Mouse (Mus musculus) forebrain, embryonic 13.5 days (tissue): Measurements from ENCODE around the gene Gm7029. TPM values are rescaled to one million over a fixed set of nuclear protein-coding genes. Genes with fewer than 3 reads are reported as not detected.
A peak's percentile ranks its signal among the peaks of the same experiment; 100 is the strongest.
"Not testable (repeated sequence)": the region's sequence is repeated elsewhere in the genome, so short reads cannot be mapped to it uniquely, and the experiment has no call there.

Source experiments
- ATAC-seq: fragments of 200-750 bp; cut with Nextera tagmentation; 2 replicates; pipeline ENCODE4 v1.8.0; 2017
- H3K27ac ChIP-seq: fragments of 300-500 bp; sonication (generic); 2 replicates; pipeline ENCODE4 v1.5.1; 2015; ENCODE audit warnings: inconsistent platforms, mild to moderate bottlenecking, moderate library complexity
- H3K27me3 ChIP-seq: fragments of 300-500 bp; sonication (generic); 2 replicates; pipeline ENCODE4 v1.6.1; 2015; ENCODE audit warnings: mild to moderate bottlenecking, inconsistent platforms
- H3K36me3 ChIP-seq: fragments of 300-500 bp; sonication (generic); 2 replicates; pipeline ENCODE4 v1.6.1; 2015; ENCODE audit warnings: mild to moderate bottlenecking, inconsistent platforms; ENCODE audit not compliant: poor library complexity, severe bottlenecking
- H3K4me1 ChIP-seq: fragments of 300-500 bp; sonication (generic); 2 replicates; pipeline ENCODE4 v1.6.1; 2015; ENCODE audit warnings: inconsistent platforms
- H3K4me2 ChIP-seq: fragments of 300-500 bp; sonication (generic); 2 replicates; pipeline ENCODE4 v1.6.1; 2015; ENCODE audit warnings: inconsistent platforms, mild to moderate bottlenecking, moderate library complexity
- H3K4me3 ChIP-seq: fragments of 300-500 bp; sonication (generic); 2 replicates; pipeline ENCODE4 v1.5.1; 2015; ENCODE audit warnings: mild to moderate bottlenecking, inconsistent platforms
- H3K9ac ChIP-seq: fragments of 300-500 bp; sonication (generic); 2 replicates; pipeline ENCODE4 v1.6.1; 2015; ENCODE audit warnings: mild to moderate bottlenecking, inconsistent platforms
- H3K9me3 ChIP-seq: fragments of 300-500 bp; sonication (generic); replicated peaks from 2 replicates; pipeline ENCODE4 v1.6.1; 2016; ENCODE audit warnings: inconsistent platforms
- WGBS: fragments of 180-500 bp; shearing (Covaris S2); methylation state at CpG from one replicate; pipeline ENCODE4 v1.1.7; 2015; 5-methylcytosine and 5-hydroxymethylcytosine counted together
- polyA plus RNA-seq: library from polyadenylated mRNA; unstranded; fragments of >200 nt; fragmentation: Nextera tagmentation; extraction: Ambion mirVana; gene quantifications from 2 replicates; pipeline ENCODE4 v1.2.1, GENCODE M21; 2015

The Gm7029 gene
- polyA plus RNA-seq, 1 experiment from 2014 or later: not detected

GRCm38 (mm10) chr17:33865330-33866030 is 8.2 kb upstream of the Gm7029 start:
- H3K4me1 ChIP-seq: no peaks in the 10 kb centered on the region
- no peak overlapping the region for H3K4me2 ChIP-seq
- H3K9me3 ChIP-seq: no peaks in the 10 kb centered on the region
- no peak for ATAC-seq
- WGBS: 43% methylated on average over 9 of the region's 9 CpGs
- no peak overlapping the region for H3K27ac ChIP-seq
- H3K4me3 ChIP-seq: no peak overlapping the region
- no peak overlapping the region for H3K9ac ChIP-seq
- H3K36me3 ChIP-seq: no peaks in the 10 kb centered on the region
- H3K27me3 ChIP-seq: no peaks in the 10 kb centered on the region

DNA sequence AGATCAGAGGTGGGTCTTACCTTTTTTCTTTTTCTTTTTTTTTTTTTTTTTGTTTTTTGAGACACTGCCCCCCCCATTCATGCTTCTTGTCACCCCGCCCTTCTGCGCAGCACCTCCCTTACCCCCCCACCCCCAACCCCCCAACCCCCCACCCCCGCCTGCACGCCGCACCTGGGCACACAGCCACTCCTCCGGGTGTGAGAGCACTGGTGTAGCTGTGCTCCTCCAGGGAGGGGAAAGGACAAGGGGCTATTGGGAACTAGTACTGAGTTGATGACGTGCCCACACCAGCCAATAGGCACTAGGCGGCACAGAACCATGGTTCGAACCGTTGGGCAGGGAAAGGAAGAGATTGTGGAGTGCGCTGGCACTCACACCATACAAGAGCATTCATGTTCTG is 774 bp downstream of the Gm7029 start:
- H3K27ac ChIP-seq: no peak overlapping the region
- WGBS: 86% methylated on average over 9 of the region's 11 CpGs
- H3K36me3 ChIP-seq: peaks cover 40% of the 10 kb centered on the region
- no peaks in the 10 kb centered on the region for H3K4me1 ChIP-seq
- no peaks in the 10 kb centered on the region for H3K27me3 ChIP-seq
- no peak overlapping the region for H3K9ac ChIP-seq
- H3K9me3 ChIP-seq: no peaks in the 10 kb centered on the region
- no peak for ATAC-seq
- H3K4me3 ChIP-seq: no peak overlapping the region
- H3K4me2 ChIP-seq: no peak overlapping the region

DNA sequence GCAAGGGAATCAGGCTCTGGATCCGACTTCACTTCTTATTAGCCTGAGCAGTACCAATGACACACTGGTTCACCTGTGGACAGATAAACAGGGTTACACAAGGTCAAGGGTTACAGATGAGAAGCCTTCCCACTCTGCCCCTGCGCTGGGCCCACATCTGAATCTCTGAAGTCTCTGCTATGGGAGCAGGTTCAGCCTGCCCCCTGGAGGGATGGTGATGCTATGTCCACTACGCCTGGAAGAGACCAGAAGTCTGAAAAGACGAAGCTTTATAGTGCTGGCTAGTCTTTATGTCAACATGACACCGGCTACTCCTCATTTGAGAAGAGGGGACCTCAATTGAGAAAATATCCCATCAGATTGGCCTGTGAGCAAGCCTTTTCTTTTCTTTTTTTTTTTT is 2.2 kb downstream of the Gm7029 start:
- peaks cover 51% of the 10 kb centered on the region for H3K36me3 ChIP-seq
- not testable (repeated sequence) for H3K9ac ChIP-seq, H3K27ac ChIP-seq, ATAC-seq, H3K4me2 ChIP-seq, H3K27me3 ChIP-seq, H3K4me3 ChIP-seq, H3K9me3 ChIP-seq, H3K4me1 ChIP-seq
- WGBS: 77% methylated on average over 5 of the region's 5 CpGs

DNA sequence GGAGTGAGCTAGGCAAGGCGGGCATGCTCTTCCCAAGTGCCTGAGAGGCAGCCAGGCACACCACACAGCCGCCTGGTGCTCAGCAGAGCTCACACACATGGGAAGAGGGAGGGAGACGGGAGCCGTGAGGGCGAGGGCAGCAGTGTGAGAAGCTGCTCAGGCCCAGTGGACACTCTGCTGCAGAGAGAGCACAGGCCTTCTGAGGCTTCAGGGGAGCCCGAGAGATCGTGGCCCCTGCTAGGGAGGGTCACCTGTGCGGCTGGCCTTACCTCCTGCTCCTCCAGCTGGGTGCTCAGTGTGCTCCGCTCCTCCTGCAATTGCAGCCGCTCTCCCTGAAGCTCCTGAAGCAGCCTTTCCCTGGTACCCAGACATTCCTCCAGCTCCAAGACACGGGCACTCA is 10.7 kb downstream of the Gm7029 start:
- Histone ChIP-seq H3K36me3 (peaks cover 56% of the 10 kb centered on the region), H3K4me1 (peaks cover 17% of the 10 kb centered on the region)
- WGBS: 91% methylated on average over 10 of the region's 11 CpGs
- not testable (repeated sequence) for H3K27me3 ChIP-seq, H3K9ac ChIP-seq, H3K9me3 ChIP-seq, H3K27ac ChIP-seq, ATAC-seq, H3K4me3 ChIP-seq, H3K4me2 ChIP-seq

GRCm38 (mm10) chr17:33887802-33888201 is 14.2 kb downstream of the Gm7029 start:
- H3K9ac ChIP-seq: peak overlapping the region; percentile 26; the same call in 1 of the 2 replicates
- H3K9me3 ChIP-seq, ATAC-seq, H3K27me3 ChIP-seq, H3K4me3 ChIP-seq, H3K27ac ChIP-seq: not testable (repeated sequence)
- H3K4me2 ChIP-seq: peak overlapping the region; percentile 68; the same call in 1 of the 2 replicates
- H3K4me1 ChIP-seq: peaks cover 22% of the 10 kb centered on the region
- WGBS: 82% methylated on average over 2 of the region's 2 CpGs
- peaks cover 29% of the 10 kb centered on the region for H3K36me3 ChIP-seq

DNA sequence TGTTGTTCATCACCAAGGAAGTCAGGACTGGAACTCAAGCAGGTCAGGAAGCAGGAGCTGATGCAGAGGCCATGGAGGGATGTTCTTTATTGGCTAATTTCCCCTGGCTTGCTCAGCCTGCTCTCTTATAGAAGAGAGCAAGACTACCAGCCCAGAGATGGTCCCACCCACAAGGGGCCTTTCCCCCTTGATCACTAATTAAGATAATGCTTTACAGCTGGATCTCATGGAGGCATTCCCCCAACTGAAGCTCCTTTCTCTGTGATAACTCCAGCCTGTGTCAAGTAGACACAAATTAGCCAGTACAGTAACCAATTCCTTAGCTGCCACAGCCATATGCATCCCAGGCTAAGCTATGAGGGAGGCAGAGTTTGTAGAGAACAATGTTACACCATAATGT is 14.6 kb downstream of the Gm7029 start:
- H3K4me1 ChIP-seq: peaks cover 22% of the 10 kb centered on the region
- not testable (repeated sequence) for ATAC-seq, H3K27ac ChIP-seq, H3K27me3 ChIP-seq, H3K9ac ChIP-seq, H3K9me3 ChIP-seq
- peak overlapping the region; percentile 60; the same call in 1 of the 2 replicates for H3K4me3 ChIP-seq
- H3K36me3 ChIP-seq: peaks cover 27% of the 10 kb centered on the region
- H3K4me2 ChIP-seq: peak overlapping the region; percentile 68

DNA sequence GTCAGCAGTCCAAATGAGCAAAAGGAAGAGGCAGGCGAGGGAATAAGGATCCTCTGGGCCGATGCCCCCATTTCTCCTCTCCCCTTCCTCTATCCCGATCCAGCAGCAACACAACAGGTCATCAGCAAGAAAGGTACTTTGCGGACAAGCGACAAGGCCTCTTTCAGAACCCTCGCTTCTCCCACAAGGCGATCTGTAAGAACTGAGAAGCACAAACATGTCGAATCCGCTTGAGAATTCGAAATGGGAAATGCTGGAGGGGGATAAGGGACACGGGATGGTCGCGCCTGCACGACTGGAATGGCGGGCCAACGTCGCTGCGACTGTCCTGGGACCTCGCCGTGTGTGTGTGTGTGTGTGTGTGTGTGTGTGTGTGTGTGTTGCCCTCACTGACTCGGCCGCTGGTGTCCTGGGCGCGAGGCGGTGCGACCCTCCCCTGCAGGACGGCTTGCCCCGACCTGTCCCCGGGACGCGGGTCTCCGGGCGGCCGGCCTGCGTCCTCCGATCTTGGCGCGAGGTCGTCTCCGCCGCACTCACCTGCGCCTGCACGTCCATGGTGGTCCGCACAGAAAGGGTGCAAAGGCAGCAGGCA is 16.4 kb downstream of the Gm7029 start:
- ATAC-seq, H3K9me3 ChIP-seq, H3K27me3 ChIP-seq: not testable (repeated sequence)
- Histone ChIP-seq H3K4me2 (peak overlapping the region; percentile 68), H3K4me1 (peaks cover 22% of the 10 kb centered on the region), H3K4me3 (peak overlapping the region; percentile 60), H3K9ac (peak overlapping the region; percentile 74), H3K36me3 (peaks cover 18% of the 10 kb centered on the region), H3K27ac (0 out of 2 replicates have a peak overlapping the region, but pooled peaks have one; percentile 31)
- under 1% methylated on average over 37 of the region's 44 CpGs for WGBS

- H3K36me3 ChIP-seq: peaks cover 15% of the 10 kb centered on the region
- ATAC-seq: peak; percentile 99
- H3K4me1 ChIP-seq: peaks cover 22% of the 10 kb centered on the region
- no peaks in the 10 kb centered on the region for H3K27me3 ChIP-seq
- no peaks in the 10 kb centered on the region for H3K9me3 ChIP-seq
- 1% methylated on average over 49 of the region's 49 CpGs for WGBS
- H3K27ac ChIP-seq: 0 out of 2 replicates have a peak within 1 kb of the TSS, but pooled peaks have one; percentile 31
- H3K4me3 ChIP-seq: peak within 1 kb of the TSS; percentile 60
- H3K4me2 ChIP-seq: peak within 1 kb of the TSS; percentile 68
- H3K9ac ChIP-seq: peak within 1 kb of the TSS; percentile 74
These were observed 17.0 kb downstream of the Gm7029 start, which contains the start of gene Kifc1 for GRCm38 (mm10) chr17:33890533-33891059. Gene Kifc1 (minus strand): TSS chr17:33890661.

GRCm38 (mm10) chr17:33891357-33891756 is 17.7 kb downstream of the Gm7029 start:
- Histone ChIP-seq H3K4me2 (no peak overlapping the region), H3K4me1 (peaks cover 22% of the 10 kb centered on the region), H3K27me3 (no peaks in the 10 kb centered on the region), H3K36me3 (peaks cover 7% of the 10 kb centered on the region), H3K9me3 (no peaks in the 10 kb centered on the region), H3K4me3 (no peak overlapping the region), H3K27ac (no peak overlapping the region), H3K9ac (no peak overlapping the region)
- WGBS: 59% methylated on average over 2 of the region's 2 CpGs
- ATAC-seq: no peak

DNA sequence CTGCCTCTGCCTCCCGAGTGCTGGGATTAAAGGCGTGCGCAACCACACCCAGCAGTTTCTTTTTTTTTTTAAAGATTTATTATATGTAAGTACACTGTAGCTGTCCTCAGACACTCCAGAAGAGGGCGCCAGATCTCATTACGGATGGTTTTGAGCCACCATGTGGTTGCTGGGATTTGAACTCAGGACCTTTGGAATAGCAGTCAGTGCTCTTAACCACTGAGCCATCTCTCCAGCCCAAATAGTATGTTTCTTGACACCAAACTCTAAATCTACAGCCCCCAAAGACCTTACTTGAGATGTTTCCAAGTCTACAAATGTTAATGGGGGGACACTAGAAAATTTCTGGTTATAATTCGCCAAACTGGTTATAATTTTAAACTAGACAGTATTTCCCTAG is 18.3 kb downstream of the Gm7029 start:
- not testable (repeated sequence) for H3K36me3 ChIP-seq, H3K27me3 ChIP-seq, H3K4me2 ChIP-seq, H3K9me3 ChIP-seq, H3K27ac ChIP-seq, ATAC-seq, H3K9ac ChIP-seq, H3K4me3 ChIP-seq
- whole genome bisulfite sequencing: 69% methylated on average over 6 of the region's 6 CpGs
- H3K4me1 ChIP-seq: peaks cover 22% of the 10 kb centered on the region

GRCm38 (mm10) chr17:33892429-33892828 is 18.8 kb downstream of the Gm7029 start:
- no peak for ATAC-seq
- Histone ChIP-seq H3K27ac (no peak overlapping the region), H3K9ac (no peak overlapping the region), H3K9me3 (no peaks in the 10 kb centered on the region), H3K4me2 (no peak overlapping the region), H3K4me1 (peaks cover 22% of the 10 kb centered on the region), H3K27me3 (no peaks in the 10 kb centered on the region), H3K4me3 (no peak overlapping the region), H3K36me3 (no peaks in the 10 kb centered on the region)
- 24% methylated on average over 7 of the region's 7 CpGs for WGBS

GRCm38 (mm10) chr17:33893011-33893410 is 19.4 kb downstream of the Gm7029 start:
- H3K27me3 ChIP-seq, H3K9me3 ChIP-seq, H3K4me2 ChIP-seq, H3K36me3 ChIP-seq, ATAC-seq, H3K27ac ChIP-seq, H3K9ac ChIP-seq, H3K4me3 ChIP-seq: not testable (repeated sequence)
- H3K4me1 ChIP-seq: peaks cover 18% of the 10 kb centered on the region
- WGBS: 87% methylated on average over 4 of the region's 4 CpGs
